Mouse (Mus musculus): ENCODE data around the gene Srgap1. TPM values are rescaled to one million over a fixed set of nuclear protein-coding genes. Genes with fewer than 3 reads are reported as not detected.

Gene Srgap1
- polyA plus RNA-seq (2015; fragmentation: Nextera tagmentation; extraction: Ambion mirVana), result 22.2 and 24.6 TPM in 2 replicates

GRCm38 (mm10) chr10:122046904-122047726 lies at the start of gene Srgap1:
Srgap1 (minus strand) TSS chr10:122047315.
- peak; percentile 87 for ATAC-seq
- Histone ChIP-seq H3K36me3 (ENCODE audit: poor library complexity, severe bottlenecking) (no peaks in the 10 kb centered on the region), H3K9ac (peak within 1 kb of the TSS; percentile 91), H3K27me3 (no peaks in the 10 kb centered on the region), H3K4me1 (peaks cover 15% of the 10 kb centered on the region), H3K4me3 (peak within 1 kb of the TSS; percentile 69), H3K27ac (peak within 1 kb of the TSS; percentile 79), H3K4me2 (peak within 1 kb of the TSS; percentile 77), H3K9me3 (replicated peaks) (no peaks in the 10 kb centered on the region)
- 0% methylated on average over 51 of the region's 79 CpGs for WGBS

GRCm38 (mm10) chr10:122096462-122096979 lies 49.4 kb upstream of the Srgap1 start:
- peak; percentile 81 for ATAC-seq
- peak overlapping the region; percentile 58 for H3K4me3 ChIP-seq
- H3K4me1 ChIP-seq, result peaks cover 11% of the 10 kb centered on the region
- H3K36me3 ChIP-seq (ENCODE audit: poor library complexity, severe bottlenecking), result peaks cover 7% of the 10 kb centered on the region; the same call in 1 of the 2 replicates
- no peaks in the 10 kb centered on the region for H3K27me3 ChIP-seq
- peak overlapping the region; percentile 68 for H3K4me2 ChIP-seq
- H3K9ac ChIP-seq, result peak overlapping the region; percentile 79
- H3K27ac ChIP-seq, result peak overlapping the region; percentile 81
- H3K9me3 ChIP-seq (replicated peaks), result no peaks in the 10 kb centered on the region
- under 1% methylated on average over 38 of the region's 48 CpGs for WGBS

DNA sequence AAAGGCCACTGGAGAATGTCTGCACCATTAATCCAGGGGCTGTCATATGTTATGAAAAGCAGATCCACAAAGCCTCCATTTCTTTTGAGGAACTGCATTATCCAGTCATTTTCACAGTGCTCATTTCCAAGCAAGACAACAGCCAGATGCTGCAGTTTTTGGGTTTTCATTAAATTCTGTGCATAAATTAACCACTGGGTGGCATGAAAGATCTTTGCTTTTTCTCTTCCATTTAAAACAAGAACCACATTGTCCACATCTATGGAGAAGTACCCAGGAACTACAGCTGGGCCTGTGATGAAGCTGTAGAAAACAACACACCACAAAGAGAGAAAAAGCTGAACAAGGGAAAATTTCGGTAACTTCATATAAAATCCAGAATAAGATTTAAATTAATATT lies 43.4 kb upstream of the Srgap1 start:
- no peak for ATAC-seq
- H3K27ac ChIP-seq, result no peak overlapping the region
- no peak overlapping the region for H3K4me3 ChIP-seq
- WGBS, result 94% methylated on average over 1 of the region's 1 CpGs
- no peak overlapping the region for H3K4me2 ChIP-seq
- no peak overlapping the region for H3K9ac ChIP-seq
- H3K4me1 ChIP-seq, result peaks cover 4% of the 10 kb centered on the region
- H3K27me3 ChIP-seq, result no peaks in the 10 kb centered on the region
- peaks cover 46% of the 10 kb centered on the region for H3K36me3 ChIP-seq (ENCODE audit: poor library complexity, severe bottlenecking)
- peaks cover 14% of the 10 kb centered on the region for H3K9me3 ChIP-seq (replicated peaks)

- 87% methylated on average over 1 of the region's 1 CpGs for WGBS
- Histone ChIP-seq H3K9me3 (replicated peaks) (peaks cover 7% of the 10 kb centered on the region; the same call in 1 of the 2 replicates), H3K36me3 (ENCODE audit: poor library complexity, severe bottlenecking) (peaks cover 16% of the 10 kb centered on the region), H3K27ac (no peak overlapping the region), H3K9ac (no peak overlapping the region), H3K27me3 (no peaks in the 10 kb centered on the region), H3K4me1 (no peaks in the 10 kb centered on the region), H3K4me3 (no peak overlapping the region), H3K4me2 (no peak overlapping the region)
- no peak for ATAC-seq
Observed at GRCm38 (mm10) chr10:122081352-122081751, 34.2 kb upstream of the Srgap1 start.

GRCm38 (mm10) chr10:122069153-122069552 lies 22.0 kb upstream of the Srgap1 start:
- Histone ChIP-seq H3K4me1 (no peaks in the 10 kb centered on the region), H3K9ac (no peak overlapping the region), H3K27me3 (no peaks in the 10 kb centered on the region), H3K4me2 (no peak overlapping the region), H3K4me3 (no peak overlapping the region), H3K36me3 (ENCODE audit: poor library complexity, severe bottlenecking) (no peaks in the 10 kb centered on the region), H3K9me3 (replicated peaks) (no peaks in the 10 kb centered on the region), H3K27ac (no peak overlapping the region)
- no peak for ATAC-seq

DNA sequence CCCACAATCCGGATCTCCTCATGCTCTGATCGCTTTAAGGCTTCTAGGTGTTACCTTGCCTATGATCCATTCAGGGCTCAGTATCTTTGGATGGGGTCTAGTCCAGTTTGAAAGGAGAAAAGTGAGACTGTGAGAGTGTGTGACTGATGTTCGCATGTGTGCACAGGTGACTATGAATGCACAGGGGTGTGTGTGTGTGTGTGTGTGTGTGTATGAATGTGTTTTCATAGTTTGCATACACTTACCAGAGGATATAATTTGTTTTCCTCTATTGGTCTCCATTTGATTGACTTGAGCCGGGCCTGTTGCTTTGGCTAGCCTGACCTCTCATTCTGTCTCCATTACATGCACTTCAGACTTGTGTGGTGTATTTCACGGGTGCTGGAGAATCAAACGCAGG lies 8.7 kb upstream of the Srgap1 start:
- Histone ChIP-seq H3K4me3 (no peak overlapping the region), H3K4me1 (no peaks in the 10 kb centered on the region), H3K27ac (no peak overlapping the region), H3K4me2 (no peak overlapping the region), H3K9me3 (replicated peaks) (no peaks in the 10 kb centered on the region), H3K36me3 (ENCODE audit: poor library complexity, severe bottlenecking) (no peaks in the 10 kb centered on the region), H3K27me3 (no peaks in the 10 kb centered on the region), H3K9ac (no peak overlapping the region)
- no peak for ATAC-seq
- WGBS, result 89% methylated on average over 6 of the region's 6 CpGs

DNA sequence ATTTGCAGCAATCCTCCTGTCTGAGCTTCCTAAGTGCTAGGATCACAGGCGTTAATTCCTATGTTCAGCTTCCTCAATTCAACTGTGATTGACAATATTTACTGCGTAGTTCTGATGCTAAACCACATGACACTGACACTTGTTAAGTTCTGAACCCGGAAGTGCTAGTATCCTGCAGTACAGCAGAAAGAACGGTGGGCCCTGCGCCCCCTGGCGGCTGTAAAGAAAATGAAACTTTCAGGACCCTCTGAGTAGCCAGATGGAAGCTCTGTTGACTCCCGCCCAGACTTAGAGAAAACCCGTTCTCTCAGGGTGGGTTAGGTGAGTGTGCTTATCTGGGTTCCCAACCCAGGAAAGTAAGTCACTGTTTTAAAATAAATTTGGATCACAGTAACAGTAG lies 7.4 kb upstream of the Srgap1 start:
- H3K4me1 ChIP-seq, result no peaks in the 10 kb centered on the region
- no peak overlapping the region for H3K4me2 ChIP-seq
- no peak overlapping the region for H3K4me3 ChIP-seq
- no peak overlapping the region for H3K9ac ChIP-seq
- no peaks in the 10 kb centered on the region for H3K9me3 ChIP-seq (replicated peaks)
- H3K36me3 ChIP-seq (ENCODE audit: poor library complexity, severe bottlenecking), result no peaks in the 10 kb centered on the region
- no peak overlapping the region for H3K27ac ChIP-seq
- WGBS, result 13% methylated on average over 8 of the region's 8 CpGs
- peak; percentile 85 for ATAC-seq
- H3K27me3 ChIP-seq, result no peaks in the 10 kb centered on the region

DNA sequence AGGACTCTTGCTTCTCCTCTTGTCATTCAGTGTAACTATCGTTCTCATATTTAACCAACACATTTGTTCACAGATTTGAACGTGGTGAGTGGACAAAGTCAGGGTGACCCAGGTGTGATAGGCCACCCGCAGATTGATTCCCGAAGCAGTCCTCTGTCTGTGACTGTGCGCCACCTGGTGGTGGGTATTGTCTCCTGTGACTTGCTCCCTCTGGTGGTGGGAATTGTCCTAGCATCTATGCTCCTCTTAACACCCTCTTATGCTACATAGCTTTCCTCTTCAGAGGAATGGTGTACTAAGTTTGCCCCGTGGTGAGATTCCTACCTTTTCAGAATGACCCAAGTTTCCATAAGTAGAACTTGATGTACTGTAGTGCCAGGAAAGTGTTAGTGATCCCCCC lies 4.7 kb upstream of the Srgap1 start:
- Histone ChIP-seq H3K9ac (no peak overlapping the region), H3K4me1 (no peaks in the 10 kb centered on the region), H3K4me2 (no peak overlapping the region), H3K36me3 (ENCODE audit: poor library complexity, severe bottlenecking) (no peaks in the 10 kb centered on the region), H3K9me3 (replicated peaks) (no peaks in the 10 kb centered on the region), H3K27me3 (no peaks in the 10 kb centered on the region), H3K4me3 (no peak overlapping the region), H3K27ac (no peak overlapping the region)
- no peak for ATAC-seq
- WGBS, result 33% methylated on average over 6 of the region's 6 CpGs

DNA sequence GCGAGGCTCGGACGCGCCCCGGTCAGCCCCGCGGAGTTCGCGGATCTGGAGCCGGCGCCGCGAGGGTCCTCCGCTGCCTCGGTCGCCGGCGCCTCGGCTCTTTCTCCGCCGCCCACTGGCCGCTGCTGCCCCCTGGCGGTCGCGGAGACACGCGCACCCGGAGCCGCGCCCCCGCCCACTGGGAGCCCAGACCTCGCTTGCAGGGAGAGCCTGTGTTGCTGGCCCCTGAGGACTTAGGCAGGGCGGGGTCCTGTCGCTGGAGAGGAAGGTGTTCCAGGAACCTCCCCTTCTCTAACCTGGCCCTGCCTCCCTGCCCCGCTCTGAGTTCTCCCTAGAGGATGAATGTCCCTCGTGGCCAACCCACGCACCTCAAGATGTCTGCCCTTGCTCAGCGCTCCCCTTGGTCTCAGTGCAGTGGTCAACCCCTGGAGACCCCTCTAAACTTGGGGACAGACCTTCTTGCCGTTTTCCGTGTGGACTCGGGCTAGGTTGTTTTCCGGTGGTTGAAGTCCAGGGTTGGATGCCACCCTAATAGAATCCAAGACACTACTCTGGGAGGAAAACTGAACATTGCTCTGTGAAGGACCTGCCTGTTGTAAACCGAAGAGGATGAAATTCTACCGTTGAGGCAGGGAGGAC lies 731 bp upstream of the Srgap1 start:
- ATAC-seq, result peak; percentile 79
- Histone ChIP-seq H3K4me1 (peaks cover 15% of the 10 kb centered on the region), H3K9ac (peak overlapping the region; percentile 91), H3K9me3 (replicated peaks) (no peaks in the 10 kb centered on the region), H3K4me2 (peak overlapping the region; percentile 77), H3K36me3 (ENCODE audit: poor library complexity, severe bottlenecking) (no peaks in the 10 kb centered on the region), H3K27me3 (no peaks in the 10 kb centered on the region), H3K27ac (peak overlapping the region; percentile 79), H3K4me3 (peak overlapping the region; percentile 69)
- WGBS, result 20% methylated on average over 23 of the region's 44 CpGs

DNA sequence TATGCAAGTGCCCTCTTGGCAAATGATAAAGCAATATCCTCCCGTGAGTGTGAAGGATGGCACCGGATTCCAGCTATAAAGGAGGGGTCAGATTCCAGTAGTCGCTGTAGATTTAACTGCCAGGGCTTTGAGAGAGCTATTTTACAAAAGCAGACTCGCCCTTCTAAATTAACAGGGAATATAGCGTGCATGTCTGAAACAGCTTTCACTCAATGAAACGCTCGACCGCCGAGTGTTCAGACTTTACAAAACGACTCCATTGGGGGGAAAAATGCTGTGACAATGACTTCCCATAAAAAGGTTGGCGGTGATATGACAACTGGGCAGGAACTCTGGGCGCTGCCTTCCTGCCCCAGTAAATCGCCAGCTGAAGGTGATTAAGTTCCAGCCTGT lies 608 bp downstream of the Srgap1 start:
- ATAC-seq, result 0 out of 2 replicates have a peak, but pooled peaks have one; percentile 4
- peaks cover 15% of the 10 kb centered on the region for H3K4me1 ChIP-seq
- no peaks in the 10 kb centered on the region for H3K36me3 ChIP-seq (ENCODE audit: poor library complexity, severe bottlenecking)
- no peaks in the 10 kb centered on the region for H3K27me3 ChIP-seq
- H3K9ac ChIP-seq, result peak overlapping the region; percentile 91
- H3K27ac ChIP-seq, result peak overlapping the region; percentile 79
- H3K4me3 ChIP-seq, result peak overlapping the region; percentile 69
- WGBS, result under 1% methylated on average over 13 of the region's 13 CpGs
- peak overlapping the region; percentile 77 for H3K4me2 ChIP-seq
- no peaks in the 10 kb centered on the region for H3K9me3 ChIP-seq (replicated peaks)

DNA sequence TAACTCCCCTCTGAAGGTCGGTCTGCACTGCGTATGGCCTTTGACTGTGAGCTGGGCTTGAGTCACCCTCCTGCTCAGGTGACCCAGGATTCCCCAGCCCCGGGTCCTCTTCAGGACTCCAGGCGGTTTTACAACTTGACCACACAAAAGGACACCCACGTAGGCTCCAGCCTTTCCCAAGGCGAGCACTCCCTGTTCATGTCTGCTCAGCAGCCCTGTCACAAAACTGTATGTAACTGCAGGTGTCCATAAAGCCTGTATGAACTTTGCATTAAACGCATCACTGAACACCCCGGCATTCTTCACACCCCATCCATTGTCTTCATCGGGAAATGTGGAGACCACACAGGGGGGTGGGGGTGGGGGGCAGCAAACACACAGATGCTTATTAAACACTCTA lies 1.2 kb downstream of the Srgap1 start:
- 6% methylated on average over 9 of the region's 9 CpGs for WGBS
- no peaks in the 10 kb centered on the region for H3K9me3 ChIP-seq (replicated peaks)
- no peaks in the 10 kb centered on the region for H3K27me3 ChIP-seq
- peak overlapping the region; percentile 69 for H3K4me3 ChIP-seq
- ATAC-seq, result peak; percentile 2; the same call in 1 of the 2 replicates
- H3K9ac ChIP-seq, result peak overlapping the region; percentile 91
- peak overlapping the region; percentile 77 for H3K4me2 ChIP-seq
- H3K36me3 ChIP-seq (ENCODE audit: poor library complexity, severe bottlenecking), result no peaks in the 10 kb centered on the region
- peak overlapping the region; percentile 12; the same call in 1 of the 2 replicates for H3K27ac ChIP-seq
- peaks cover 15% of the 10 kb centered on the region for H3K4me1 ChIP-seq

GRCm38 (mm10) chr10:122044926-122045325 lies 2.2 kb downstream of the Srgap1 start:
- ATAC-seq, result no peak
- Histone ChIP-seq H3K4me3 (peak overlapping the region; percentile 69), H3K4me2 (peak overlapping the region; percentile 77), H3K36me3 (ENCODE audit: poor library complexity, severe bottlenecking) (no peaks in the 10 kb centered on the region), H3K4me1 (peaks cover 15% of the 10 kb centered on the region), H3K9me3 (replicated peaks) (peaks cover 4% of the 10 kb centered on the region; the same call in 1 of the 2 replicates), H3K27ac (no peak overlapping the region), H3K27me3 (no peaks in the 10 kb centered on the region), H3K9ac (peak overlapping the region; percentile 45)
- 50% methylated on average over 4 of the region's 4 CpGs for WGBS

Data from forebrain, embryonic 13.5 days (tissue).